8 mouse cellular contexts compared by ENCODE assay signal in the genomic region with DNA sequence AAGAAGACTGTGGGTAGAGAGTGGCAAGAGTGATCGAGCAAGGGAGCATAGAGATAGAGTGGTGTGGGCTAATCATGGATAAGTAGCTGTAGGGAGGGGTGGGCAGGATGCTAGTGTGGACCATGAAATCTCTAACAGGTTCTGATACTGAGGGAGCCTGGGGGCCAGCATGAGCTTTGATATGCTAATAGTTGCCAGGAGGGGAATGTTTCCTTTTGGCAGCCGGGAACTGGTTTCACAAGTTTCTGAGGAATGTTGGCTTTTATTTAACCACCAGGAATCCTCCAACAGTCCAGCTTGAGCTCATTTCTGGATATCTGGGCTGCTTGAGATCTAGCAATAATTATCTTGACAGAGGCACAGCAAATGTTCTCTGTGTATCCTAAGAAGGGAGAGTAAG.
DNase-seq lines count a peak whose midpoint lies in the region; ATAC-seq and TF ChIP-seq lines count a peak whose summit lies in the region.
"Had no signal": no experiment of that assay in that cellular context is flagged by ENCODE, and none has a peak within 500 bp of the region (broad histone marks: within the 10 kb centered on the region; RNA-seq: fewer than 3 reads in every experiment).

No protein-coding gene starts in this region.

- TF ChIP-seq EP300 in lung, postnatal 0 days (IDR thresholded peaks at IDR 0.05): peak; percentile 85

- no peak for TF ChIP-seq CTCF in lung, postnatal 0 days (IDR thresholded peaks at IDR 0.05)

- no peaks in the 10 kb centered on the region for H3K36me3 ChIP-seq in lung, postnatal 0 days (ENCODE audit: insufficient read depth, low read length)

- peaks cover 13% of the 10 kb centered on the region; the same call in 1 of the 2 replicates for H3K4me1 ChIP-seq in lung, postnatal 0 days (ENCODE audit: insufficient read depth, low read depth, low read length)

- H3K4me2 ChIP-seq in lung, postnatal 0 days (replicated peaks; ENCODE audit: low read depth, low read length): no peak overlapping the region

- no peak overlapping the region for H3K4me3 ChIP-seq in lung, postnatal 0 days (ENCODE audit: low read depth, low read length)
- H3K4me3 ChIP-seq: megakaryocyte, embryonic 14.5 days had no signal

- 36% methylated on average over 2 of the region's 2 CpGs for WGBS in lung, postnatal 0 days

- peak; percentile 58 for ATAC-seq in lung, postnatal 0 days

- H3K9ac ChIP-seq in lung, postnatal 0 days (replicated peaks; ENCODE audit: low read depth): no peak overlapping the region

- H3K27me3 ChIP-seq in lung, postnatal 0 days (replicated peaks; ENCODE audit: insufficient read depth, low read length): no peaks in the 10 kb centered on the region
- H3K27me3 ChIP-seq: megakaryocyte, embryonic 14.5 days had no signal

- peak; percentile 85 for DNase-seq in NIH3T3 (ENCODE audit: low read depth)
- DNase-seq in embryo, embryonic 11 days: peak; percentile 38
- DNase-seq in kidney, adult 11 months: peak; percentile 69
- peak; percentile 88 for DNase-seq in lung, postnatal 0 days (ENCODE audit: low spot score)
- DNase-seq in frontal cortex, postnatal 25 days (ENCODE audit: low spot score in 2 of 2): no peak
- no peak for DNase-seq in layer of hippocampus, adult 18-20 months (ENCODE audit: low spot score in 2 of 2)
- DNase-seq in frontal cortex, adult 2 months (ENCODE audit: extremely low spot score in 1 of 2, low spot score in 1 of 2): no peak

- H3K9me3 ChIP-seq in lung, postnatal 0 days (ENCODE audit: low read length): no peaks in the 10 kb centered on the region
- H3K9me3 ChIP-seq: megakaryocyte, embryonic 14.5 days had no signal

- H3K27ac ChIP-seq in lung, postnatal 0 days (ENCODE audit: low read length): 0 out of 2 replicates have a peak overlapping the region, but pooled peaks have one; percentile 59

Comparison
In these comparisons a context has a peak if more than half of its experiments do, and no peak if none do; other contexts are left out.
1. DNase-seq: peak in NIH3T3 (single experiment), embryo, embryonic 11 days (single experiment), kidney, adult 11 months (single experiment) and lung, postnatal 0 days (single experiment); none in frontal cortex, postnatal 25 days (0 of 2), layer of hippocampus, adult 18-20 months (0 of 2) and frontal cortex, adult 2 months (0 of 2).